Mouse (Mus musculus): Measurements from ENCODE around the gene Tex14. TPM values are rescaled to one million over a fixed set of nuclear protein-coding genes. Genes with fewer than 3 reads are reported as not detected.
A peak's percentile ranks its signal among the peaks of the same experiment; 100 is the strongest.
"Not testable (repeated sequence)": the region's sequence is repeated elsewhere in the genome, so short reads cannot be mapped to it uniquely, and the experiment has no call there.

Tex14 gene
- total and polyA plus RNA-seq, 2 experiments from 2014 or later = 0.73 to 3.4 TPM

- H3K27me3 ChIP-seq (ENCODE audit: insufficient read depth, low read length) = no peaks in the 10 kb centered on the region
- ATAC-seq (no peak), DNase-seq (ENCODE audit: low spot score) (no peak)
- H3K9me3 ChIP-seq (ENCODE audit: low read length) = no peaks in the 10 kb centered on the region
- H3K27ac ChIP-seq = no peak overlapping the region
- WGBS = 27% methylated on average over 13 of the region's 13 CpGs
- H3K4me1 ChIP-seq (ENCODE audit: insufficient read depth, low read length) = no peaks in the 10 kb centered on the region
- H3K36me3 ChIP-seq (ENCODE audit: insufficient read depth, low read length) = no peaks in the 10 kb centered on the region
- H3K4me2 ChIP-seq (ENCODE audit: low read depth, low read length) = no peak overlapping the region
- no peak overlapping the region for H3K9ac ChIP-seq (replicated peaks; ENCODE audit: low read length)
- no peak for TF ChIP-seq CTCF (IDR thresholded peaks at IDR 0.05; ENCODE audit: low read depth)
- H3K4me3 ChIP-seq (ENCODE audit: low read length) = no peak overlapping the region
These were observed 48.6 kb downstream of the Tex14 start for GRCm38 (mm10) chr11:87453216-87454034.

GRCm38 (mm10) chr11:87454035-87454690 is 49.3 kb downstream of the Tex14 start:
- Histone ChIP-seq H3K4me2 (ENCODE audit: low read depth, low read length) (no peak overlapping the region), H3K36me3 (ENCODE audit: insufficient read depth, low read length) (no peaks in the 10 kb centered on the region), H3K27ac (no peak overlapping the region), H3K4me3 (ENCODE audit: low read length) (no peak overlapping the region), H3K9me3 (ENCODE audit: low read length) (no peaks in the 10 kb centered on the region), H3K4me1 (ENCODE audit: insufficient read depth, low read length) (no peaks in the 10 kb centered on the region), H3K9ac (replicated peaks; ENCODE audit: low read length) (no peak overlapping the region), H3K27me3 (ENCODE audit: insufficient read depth, low read length) (no peaks in the 10 kb centered on the region)
- no peak for TF ChIP-seq CTCF (IDR thresholded peaks at IDR 0.05; ENCODE audit: low read depth)
- WGBS = 90% methylated on average over 2 of the region's 2 CpGs
- DNase-seq (ENCODE audit: low spot score) = no peak
- no peak for ATAC-seq

GRCm38 (mm10) chr11:87455573-87455972 is 50.7 kb downstream of the Tex14 start:
- Histone ChIP-seq H3K9me3 (ENCODE audit: low read length) (no peaks in the 10 kb centered on the region), H3K4me1 (ENCODE audit: insufficient read depth, low read length) (no peaks in the 10 kb centered on the region)

GRCm38 (mm10) chr11:87455984-87456383 is 51.1 kb downstream of the Tex14 start:
- H3K4me2 ChIP-seq (ENCODE audit: low read depth, low read length) = no peak overlapping the region
- no peaks in the 10 kb centered on the region for H3K9me3 ChIP-seq (ENCODE audit: low read length)
- H3K4me3 ChIP-seq (ENCODE audit: low read length) = no peak overlapping the region
- TF ChIP-seq CTCF (IDR thresholded peaks at IDR 0.05; ENCODE audit: low read depth) = no peak
- WGBS = 95% methylated on average over 4 of the region's 4 CpGs
- DNase-seq (ENCODE audit: low spot score) (no peak), ATAC-seq (no peak)
- H3K27ac ChIP-seq = no peak overlapping the region
- H3K27me3 ChIP-seq (ENCODE audit: insufficient read depth, low read length) = no peaks in the 10 kb centered on the region
- no peaks in the 10 kb centered on the region for H3K4me1 ChIP-seq (ENCODE audit: insufficient read depth, low read length)
- H3K9ac ChIP-seq (replicated peaks; ENCODE audit: low read length) = no peak overlapping the region
- no peaks in the 10 kb centered on the region for H3K36me3 ChIP-seq (ENCODE audit: insufficient read depth, low read length)

More at GRCm38 (mm10) chr11:87455573-87455972, 50.7 kb downstream of the Tex14 start:
- H3K4me3 ChIP-seq (ENCODE audit: low read length) = no peak overlapping the region
- H3K27me3 ChIP-seq (ENCODE audit: insufficient read depth, low read length) = no peaks in the 10 kb centered on the region
- no peak for TF ChIP-seq CTCF (IDR thresholded peaks at IDR 0.05; ENCODE audit: low read depth)
- H3K36me3 ChIP-seq (ENCODE audit: insufficient read depth, low read length) = no peaks in the 10 kb centered on the region
- WGBS = 95% methylated on average over 5 of the region's 5 CpGs
- ATAC-seq (no peak), DNase-seq (ENCODE audit: low spot score) (no peak)
- H3K9ac ChIP-seq (replicated peaks; ENCODE audit: low read length) = no peak overlapping the region
- H3K4me2 ChIP-seq (ENCODE audit: low read depth, low read length) = no peak overlapping the region
- no peak overlapping the region for H3K27ac ChIP-seq

- DNase-seq (ENCODE audit: low spot score) (no peak), ATAC-seq (no peak)
- no peak overlapping the region for H3K4me2 ChIP-seq (ENCODE audit: low read depth, low read length)
- TF ChIP-seq CTCF (IDR thresholded peaks at IDR 0.05; ENCODE audit: low read depth) = no peak
- no peak overlapping the region for H3K4me3 ChIP-seq (ENCODE audit: low read length)
- H3K27ac ChIP-seq = no peak overlapping the region
- H3K36me3 ChIP-seq (ENCODE audit: insufficient read depth, low read length) = no peaks in the 10 kb centered on the region
- H3K4me1 ChIP-seq (ENCODE audit: insufficient read depth, low read length) = no peaks in the 10 kb centered on the region
- H3K27me3 ChIP-seq (ENCODE audit: insufficient read depth, low read length) = no peaks in the 10 kb centered on the region
- H3K9me3 ChIP-seq (ENCODE audit: low read length) = no peaks in the 10 kb centered on the region
- H3K9ac ChIP-seq (replicated peaks; ENCODE audit: low read length) = no peak overlapping the region
- 90% methylated on average over 6 of the region's 6 CpGs for WGBS
These were observed 55.7 kb downstream of the Tex14 start for GRCm38 (mm10) chr11:87460566-87460965.

- not testable (repeated sequence) for H3K36me3 ChIP-seq (ENCODE audit: insufficient read depth, low read length); H3K27me3 ChIP-seq (ENCODE audit: insufficient read depth, low read length); H3K9ac ChIP-seq (replicated peaks; ENCODE audit: low read length); H3K9me3 ChIP-seq (ENCODE audit: low read length); H3K4me1 ChIP-seq (ENCODE audit: insufficient read depth, low read length)
- peak; percentile 73 for DNase-seq (ENCODE audit: low spot score)
- peak; percentile 99 for ATAC-seq
- Histone ChIP-seq H3K27ac (peak overlapping the region; percentile 56; the same call in 1 of the 2 replicates), H3K4me3 (ENCODE audit: low read length) (peak overlapping the region; percentile 27), H3K4me2 (ENCODE audit: low read depth, low read length) (peak overlapping the region; percentile 48)
- WGBS = under 1% methylated on average over 21 of the region's 58 CpGs
These were observed 57.1 kb downstream of the Tex14 start for GRCm38 (mm10) chr11:87461780-87462460.

All from hindbrain, postnatal 0 days (tissue).